Mouse (Mus musculus): ENCODE results near the gene Lilrb4a. TPM values are rescaled to one million over a fixed set of nuclear protein-coding genes. Genes with fewer than 3 reads are reported as not detected.

Lilrb4a gene
- total and polyA plus RNA-seq, 3 experiments, result 4.1 to 53.3 (median 11.3) TPM

GRCm38 (mm10) chr10:51454365-51454764 is 36.4 kb upstream of the Lilrb4a start:
- Histone ChIP-seq H3K27me3 (replicated peaks) (no peaks in the 10 kb centered on the region), H3K27ac (ENCODE audit: insufficient read depth, low read depth) (peak overlapping the region; percentile 78), H3K4me3 (replicated peaks in 1 of 3; ENCODE audit: low read depth in 2 of 3, low read length in 2 of 3, poor library complexity in 1 of 3) (no peak overlapping the region), H3K9ac (ENCODE audit: insufficient read depth, low read depth) (peak overlapping the region; percentile 63; the same call in 1 of the 2 replicates), H3K9me3 (replicated peaks; ENCODE audit: low read length) (no peaks in the 10 kb centered on the region), H3K4me2 (ENCODE audit: insufficient read depth, low read depth, poor library complexity, severe bottlenecking) (peak overlapping the region; percentile 67; the same call in 1 of the 2 replicates), H3K79me2 (replicated peaks; ENCODE audit: control insufficient read depth, extremely low read depth, insufficient read depth, poor library complexity, severe bottlenecking) (no peaks in the 10 kb centered on the region), H3K4me1 (ENCODE audit: control insufficient read depth in 1 of 2, insufficient read depth in 2 of 2) (peaks cover 12 to 54% of the 10 kb centered on the region in 2 experiments), H3K36me3 (replicated peaks in 1 of 2; ENCODE audit: control insufficient read depth in 1 of 2, insufficient read depth in 1 of 2, low read length in 1 of 2) (peaks cover 0 to 2% of the 10 kb centered on the region in 2 experiments)
- TF ChIP-seq MEF2A (IDR thresholded peaks at IDR 0.05; ENCODE audit: borderline replicate concordance, low read depth, low read length) (peak; percentile 78), MAZ (IDR thresholded peaks at IDR 0.05; ENCODE audit: low read depth, low read length) (no peak), MAFK (IDR thresholded peaks at IDR 0.05; ENCODE audit: insufficient replicate concordance, low read length) (peak; percentile 86), IRF4 (IDR thresholded peaks at IDR 0.05; ENCODE audit: low read depth, low read length) (peak; percentile 36; the same call in 1 of the 2 replicates), CHD1 (IDR thresholded peaks at IDR 0.05; ENCODE audit: low read depth, low read length) (no peak), JUN (IDR thresholded peaks at IDR 0.05; ENCODE audit: insufficient read depth, low read depth, low read length) (peak; percentile 81), JUND (conservative IDR thresholded peaks at IDR 0.05; ENCODE audit: low read depth, low read length) (peak; percentile 80), ETS1 (conservative IDR thresholded peaks at IDR 0.05; ENCODE audit: low read depth, low read length) (peak; percentile 79), TCF12 (IDR thresholded peaks at IDR 0.05; ENCODE audit: low read depth, low read length) (0 out of 2 replicates have a peak, but pooled peaks have one; percentile 34), MYC (IDR thresholded peaks at IDR 0.05; ENCODE audit: low read depth, low read length) (peak; percentile 30; the same call in 1 of the 2 replicates), GABPA (IDR thresholded peaks at IDR 0.05; ENCODE audit: insufficient replicate concordance, low read depth, low read length) (no peak), EP300 (IDR thresholded peaks at IDR 0.05; ENCODE audit: low read length) (peak; percentile 86), CHD2 (IDR thresholded peaks at IDR 0.05; ENCODE audit: low read length) (no peak; the same call in 1 of the 2 replicates), ZNF384 (IDR thresholded peaks at IDR 0.05; ENCODE audit: low read depth, low read length) (peak; percentile 46; the same call in 1 of the 2 replicates), BHLHE40 (IDR thresholded peaks at IDR 0.05; ENCODE audit: low read depth, low read length) (peak; percentile 72), ZC3H11A (IDR thresholded peaks at IDR 0.05; ENCODE audit: low read depth, low read length) (no peak), TBP (conservative IDR thresholded peaks at IDR 0.05; ENCODE audit: low read depth, low read length) (no peak; the same call in 1 of the 2 replicates), RAD21 (IDR thresholded peaks at IDR 0.05; ENCODE audit: low read depth, low read length) (no peak)
- dilution Hi-C loops (cut with MboI; ENCODE audit: extremely low pct_ligation_motif_present, extremely low pct_unique_long_range_greater_than_20kb, low sequenced_read_pairs) (no loop called here), in situ Hi-C loops (cut with MboI; ENCODE audit: low pct_ligation_motif_present, low pct_unique_long_range_greater_than_20kb, low sequenced_read_pairs) (no loop called here)
- DNase-seq (ENCODE audit: extremely low read depth), result peak; percentile 77

GRCm38 (mm10) chr10:51455762-51456161 is 35.0 kb upstream of the Lilrb4a start:
- dilution Hi-C loops (cut with MboI; ENCODE audit: extremely low pct_ligation_motif_present, extremely low pct_unique_long_range_greater_than_20kb, low sequenced_read_pairs), result no loop called here
- peak; percentile 50 for DNase-seq (ENCODE audit: extremely low read depth)
- peak overlapping the region; percentile 54; the same call in 1 of the 2 replicates for H3K27ac ChIP-seq (ENCODE audit: insufficient read depth, low read depth)
- H3K79me2 ChIP-seq (replicated peaks; ENCODE audit: control insufficient read depth, extremely low read depth, insufficient read depth, poor library complexity, severe bottlenecking), result no peaks in the 10 kb centered on the region
- no peaks in the 10 kb centered on the region for H3K27me3 ChIP-seq (replicated peaks)
- peak; percentile 85 for TF ChIP-seq EP300 (IDR thresholded peaks at IDR 0.05; ENCODE audit: low read length)
- no peak for TF ChIP-seq ZKSCAN1 (IDR thresholded peaks at IDR 0.05; ENCODE audit: borderline replicate concordance, low read depth, low read length)
- TF ChIP-seq ZC3H11A (IDR thresholded peaks at IDR 0.05; ENCODE audit: low read depth, low read length), result no peak
- 0 out of 2 replicates have a peak, but pooled peaks have one; percentile 22 for TF ChIP-seq MAFK (IDR thresholded peaks at IDR 0.05; ENCODE audit: insufficient replicate concordance, low read length)
- peak; percentile 36; the same call in 1 of the 2 replicates for TF ChIP-seq IRF4 (IDR thresholded peaks at IDR 0.05; ENCODE audit: low read depth, low read length)
- TF ChIP-seq ZNF384 (IDR thresholded peaks at IDR 0.05; ENCODE audit: low read depth, low read length), result peak; percentile 70
- TF ChIP-seq SIN3A (IDR thresholded peaks at IDR 0.05; ENCODE audit: low read length), result peak; percentile 32; the same call in 1 of the 2 replicates
- no peak for TF ChIP-seq PAX5 (IDR thresholded peaks at IDR 0.05; ENCODE audit: low read length)
- TF ChIP-seq CTCF (conservative IDR thresholded peaks at IDR 0.05 in 1 of 2, IDR thresholded peaks at IDR 0.05 in 1 of 2; ENCODE audit: low read depth in 2 of 2, low read length in 2 of 2), result no peak
- no peaks in the 10 kb centered on the region for H3K9me3 ChIP-seq (replicated peaks; ENCODE audit: low read length)
- H3K9ac ChIP-seq (ENCODE audit: insufficient read depth, low read depth), result no peak overlapping the region
- no peak overlapping the region for H3K4me3 ChIP-seq (replicated peaks in 1 of 3; ENCODE audit: low read depth in 2 of 3, low read length in 2 of 3, poor library complexity in 1 of 3)
- in situ Hi-C loops (cut with MboI; ENCODE audit: low pct_ligation_motif_present, low pct_unique_long_range_greater_than_20kb, low sequenced_read_pairs), result no loop called here
- peaks cover 12 to 53% of the 10 kb centered on the region in 2 experiments for H3K4me1 ChIP-seq (ENCODE audit: control insufficient read depth in 1 of 2, insufficient read depth in 2 of 2)
- peaks cover 0 to 2% of the 10 kb centered on the region in 2 experiments for H3K36me3 ChIP-seq (replicated peaks in 1 of 2; ENCODE audit: control insufficient read depth in 1 of 2, insufficient read depth in 1 of 2, low read length in 1 of 2)
- no peak overlapping the region; the same call in 1 of the 2 replicates for H3K4me2 ChIP-seq (ENCODE audit: insufficient read depth, low read depth, poor library complexity, severe bottlenecking)

Measured in CH12.LX (cell line).